Mouse (Mus musculus) hindbrain, embryonic 15.5 days (tissue): ENCODE results near the gene Stk35. TPM values are rescaled to one million over a fixed set of nuclear protein-coding genes. Genes with fewer than 3 reads are reported as not detected.
"Not testable (repeated sequence)": the region's sequence is repeated elsewhere in the genome, so short reads cannot be mapped to it uniquely, and the experiment has no call there.

Source experiments
- ATAC-seq: fragments of 200-750 bp; cut with Nextera tagmentation; 2 replicates; pipeline ENCODE4 v1.8.0; 2017; ENCODE audit warnings: low read depth, moderate number of reproducible peaks, moderate TSS enrichment; ENCODE audit not compliant: low FRiP score
- H3K27ac ChIP-seq: fragments of 300-500 bp; sonication (generic); replicated peaks from 2 replicates; pipeline ENCODE4 v1.5.1; 2015; ENCODE audit warnings: mild to moderate bottlenecking, inconsistent platforms
- H3K27me3 ChIP-seq: fragments of 300-500 bp; sonication (generic); 2 replicates; pipeline ENCODE4 v1.6.1; 2015; ENCODE audit warnings: control low read depth, inconsistent platforms
- H3K36me3 ChIP-seq: fragments of 300-500 bp; sonication (generic); 2 replicates; pipeline ENCODE4 v1.6.1; 2015; ENCODE audit warnings: control low read depth, inconsistent platforms
- H3K4me1 ChIP-seq: fragments of 300-500 bp; sonication (generic); replicated peaks from 2 replicates; pipeline ENCODE4 v1.6.1; 2015; ENCODE audit warnings: control low read depth, inconsistent platforms
- H3K4me2 ChIP-seq: fragments of 300-500 bp; sonication (generic); 2 replicates; pipeline ENCODE4 v1.6.1; 2015; ENCODE audit warnings: moderate library complexity, mild to moderate bottlenecking, inconsistent platforms
- H3K4me3 ChIP-seq: fragments of 300-500 bp; sonication (generic); 2 replicates; pipeline ENCODE4 v1.5.1; 2015; ENCODE audit warnings: mild to moderate bottlenecking, inconsistent platforms
- H3K9ac ChIP-seq: fragments of 300-500 bp; sonication (generic); 2 replicates; pipeline ENCODE4 v1.6.1; 2015; ENCODE audit warnings: inconsistent platforms
- H3K9me3 ChIP-seq: fragments of 300-500 bp; sonication (generic); 2 replicates; pipeline ENCODE4 v1.6.1; 2016; ENCODE audit warnings: control low read depth, inconsistent platforms
- WGBS: fragments of 180-500 bp; shearing (Covaris S2); methylation state at CpG from one replicate; pipeline ENCODE4 v1.1.7; 2015; 5-methylcytosine and 5-hydroxymethylcytosine counted together
- polyA plus RNA-seq: library from polyadenylated mRNA; unstranded; fragments of >200 nt; fragmentation: Nextera tagmentation; extraction: Ambion mirVana; gene quantifications from 2 replicates; pipeline ENCODE4 v1.2.1, GENCODE M21; 2015

Gene Stk35
- polyA plus RNA-seq, 1 experiment from 2014 or later, result 7.4 TPM

DNA sequence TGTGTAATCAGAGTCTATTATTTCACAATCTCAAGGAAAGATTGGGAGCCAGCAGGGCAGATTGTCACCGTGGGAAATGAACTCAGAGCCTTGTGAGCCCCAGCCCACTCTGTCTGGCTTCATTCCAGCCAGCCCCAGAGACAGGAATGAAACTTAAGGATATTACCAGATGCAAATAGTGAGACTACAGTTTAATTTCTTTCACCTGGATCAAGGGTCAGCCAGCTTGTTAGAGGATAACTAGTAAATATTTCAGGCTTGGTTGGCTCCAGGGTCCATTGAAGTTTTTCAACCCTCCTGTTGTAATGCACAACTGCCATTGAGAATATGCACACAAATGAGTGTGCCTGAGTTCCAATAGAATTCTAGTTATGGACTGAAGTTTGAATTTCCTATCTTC lies 36.6 kb downstream of the Stk35 start:
- Histone ChIP-seq H3K9me3 (no peaks in the 10 kb centered on the region), H3K36me3 (no peaks in the 10 kb centered on the region), H3K4me1 (no peaks in the 10 kb centered on the region), H3K4me3 (no peak overlapping the region), H3K27ac (no peak overlapping the region), H3K9ac (no peak overlapping the region), H3K4me2 (no peak overlapping the region), H3K27me3 (no peaks in the 10 kb centered on the region)
- 54% methylated on average over 1 of the region's 1 CpGs for WGBS
- no peak for ATAC-seq

DNA sequence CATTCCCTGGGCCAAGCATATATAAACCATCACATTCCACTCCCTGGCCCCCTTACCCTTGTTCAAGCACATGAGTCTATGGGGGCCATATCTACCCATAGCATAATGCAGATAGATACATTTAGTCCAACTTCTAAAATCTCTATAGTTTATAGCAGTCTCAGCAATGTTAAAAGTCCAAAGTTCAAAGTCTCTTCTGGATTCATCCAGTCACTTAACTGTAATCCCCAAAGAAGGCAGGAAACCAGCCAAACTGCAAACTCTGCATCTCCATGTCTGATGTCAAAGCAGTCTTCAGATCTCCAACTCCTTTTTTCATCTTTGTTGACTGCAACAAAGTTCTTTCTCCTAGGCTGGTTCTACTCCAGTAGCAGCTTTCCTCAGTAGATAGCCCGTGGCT lies 38.0 kb downstream of the Stk35 start:
- no peak for ATAC-seq
- no peak overlapping the region for H3K9ac ChIP-seq
- WGBS, result 95% methylated on average over 1 of the region's 1 CpGs

DNA sequence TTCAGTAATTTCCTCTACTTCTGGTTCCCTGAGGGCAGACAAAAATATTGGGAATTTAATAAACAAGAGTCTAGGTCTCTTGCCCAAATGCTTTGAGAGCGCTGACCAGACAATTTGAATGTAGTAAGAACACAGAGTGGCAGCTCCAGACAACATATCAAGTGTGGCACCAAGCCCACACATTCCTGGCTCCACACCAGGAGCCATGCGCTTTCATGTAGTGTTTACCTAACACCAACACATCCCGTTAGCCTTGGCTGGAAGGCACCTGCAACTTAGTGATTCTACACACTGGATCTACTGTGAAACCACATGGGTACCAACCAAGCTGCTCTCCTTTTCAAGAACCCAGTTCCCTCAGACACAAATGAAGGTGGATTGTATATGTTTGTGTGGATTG lies 45.5 kb downstream of the Stk35 start:
- 81% methylated on average over 3 of the region's 3 CpGs for WGBS
- Histone ChIP-seq H3K9me3 (no peaks in the 10 kb centered on the region), H3K9ac (no peak overlapping the region), H3K36me3 (no peaks in the 10 kb centered on the region), H3K4me1 (no peaks in the 10 kb centered on the region), H3K4me2 (no peak overlapping the region), H3K4me3 (no peak overlapping the region), H3K27me3 (no peaks in the 10 kb centered on the region), H3K27ac (no peak overlapping the region)
- no peak for ATAC-seq

More for the DNA sequence above, 38.0 kb downstream of the Stk35 start:
- H3K36me3 ChIP-seq, result no peaks in the 10 kb centered on the region
- no peak overlapping the region for H3K27ac ChIP-seq
- H3K9me3 ChIP-seq, result no peaks in the 10 kb centered on the region
- no peak overlapping the region for H3K4me2 ChIP-seq
- H3K4me1 ChIP-seq, result no peaks in the 10 kb centered on the region
- H3K27me3 ChIP-seq, result no peaks in the 10 kb centered on the region
- H3K4me3 ChIP-seq, result no peak overlapping the region

DNA sequence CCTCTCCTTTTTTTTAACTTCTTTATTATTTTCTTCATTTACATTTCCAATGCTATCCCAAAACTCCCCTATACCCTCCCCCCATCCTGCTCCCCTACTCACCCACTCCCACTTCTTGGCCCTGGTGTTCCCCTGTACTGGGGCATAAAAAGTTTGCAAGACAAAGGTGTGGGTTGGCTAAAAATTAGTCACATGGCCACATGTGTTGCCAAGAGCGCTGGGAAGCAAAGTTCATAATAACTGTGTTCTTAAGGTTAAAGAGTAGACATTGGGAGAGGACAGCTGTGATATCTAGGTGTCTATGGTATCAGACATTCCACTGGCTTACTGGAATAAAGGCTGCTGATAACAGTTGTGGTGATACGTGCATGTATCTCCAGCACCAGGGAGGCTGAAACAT lies 46.2 kb downstream of the Stk35 start:
- H3K9me3 ChIP-seq, result no peaks in the 10 kb centered on the region
- H3K27ac ChIP-seq, result no peak overlapping the region
- H3K9ac ChIP-seq, result no peak overlapping the region
- H3K27me3 ChIP-seq, result no peaks in the 10 kb centered on the region
- no peak for ATAC-seq
- 98% methylated on average over 2 of the region's 2 CpGs for WGBS
- no peaks in the 10 kb centered on the region for H3K36me3 ChIP-seq
- H3K4me3 ChIP-seq, result no peak overlapping the region
- H3K4me2 ChIP-seq, result no peak overlapping the region
- H3K4me1 ChIP-seq, result no peaks in the 10 kb centered on the region

DNA sequence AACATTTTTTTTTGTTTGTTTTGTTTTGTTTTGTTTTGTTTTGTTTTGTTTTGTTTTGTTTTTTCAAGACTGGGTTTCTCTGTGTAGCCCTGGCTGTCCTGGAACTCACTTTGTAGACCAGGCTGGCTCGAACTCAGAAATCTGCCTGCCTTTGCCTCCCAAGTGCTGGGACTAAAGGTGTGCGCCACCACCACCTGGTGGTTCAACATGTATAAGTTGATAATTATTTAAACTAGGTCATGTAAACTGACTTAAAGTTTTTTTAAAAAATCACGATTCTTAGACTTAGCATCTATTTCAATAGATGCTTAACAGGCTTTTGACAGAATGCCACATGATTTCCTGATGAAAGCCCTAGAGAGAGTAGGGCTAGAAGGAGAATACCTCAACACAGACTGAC lies 48.8 kb downstream of the Stk35 start:
- H3K4me3 ChIP-seq, H3K4me1 ChIP-seq, ATAC-seq, H3K36me3 ChIP-seq, H3K27ac ChIP-seq, H3K9ac ChIP-seq, H3K27me3 ChIP-seq, H3K9me3 ChIP-seq, H3K4me2 ChIP-seq: not testable (repeated sequence)
- 94% methylated on average over 3 of the region's 3 CpGs for WGBS

DNA sequence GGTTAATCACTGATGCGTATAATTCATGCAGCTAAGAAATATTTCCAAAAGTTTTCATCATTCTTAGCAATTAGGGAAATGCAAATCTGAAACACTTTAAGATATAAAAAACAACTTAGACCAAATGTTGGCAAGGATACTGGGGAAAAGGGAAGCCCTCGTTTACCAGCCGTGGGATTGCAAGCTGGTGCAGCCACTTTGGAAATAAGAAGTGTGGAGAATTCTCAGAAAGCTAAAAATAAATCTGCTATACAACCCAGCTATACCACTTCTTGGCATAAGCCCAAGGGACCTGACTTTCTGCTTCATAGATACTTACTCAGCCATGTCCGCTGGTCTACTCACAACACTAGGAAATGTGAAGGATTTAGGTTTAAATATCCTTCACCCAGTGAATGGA lies 51.2 kb downstream of the Stk35 start:
- no peaks in the 10 kb centered on the region for H3K4me1 ChIP-seq
- H3K36me3 ChIP-seq, result no peaks in the 10 kb centered on the region
- 85% methylated on average over 4 of the region's 4 CpGs for WGBS
- no peaks in the 10 kb centered on the region for H3K27me3 ChIP-seq
- H3K4me3 ChIP-seq, result no peak overlapping the region
- no peak overlapping the region for H3K4me2 ChIP-seq
- H3K9me3 ChIP-seq, result no peaks in the 10 kb centered on the region
- no peak overlapping the region for H3K9ac ChIP-seq
- ATAC-seq, result no peak
- H3K27ac ChIP-seq, result no peak overlapping the region

DNA sequence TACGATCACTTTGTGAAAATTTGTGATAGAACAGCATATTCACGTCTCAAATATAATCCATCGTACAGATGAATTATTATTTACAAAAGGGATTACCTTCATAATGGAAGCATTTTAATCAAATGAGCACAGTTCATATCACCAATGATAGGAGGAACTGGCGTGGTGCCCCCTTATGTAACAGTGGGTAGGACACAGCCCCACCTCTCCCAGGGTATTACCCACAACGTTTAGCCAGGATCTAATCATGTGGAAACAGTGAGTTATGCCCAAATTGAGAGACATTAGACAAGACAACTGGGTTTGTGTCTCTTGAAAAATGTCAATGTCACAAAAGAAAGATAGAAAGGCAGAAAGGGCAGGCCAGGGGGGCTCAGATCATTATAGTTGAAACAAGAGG lies 62.9 kb downstream of the Stk35 start:
- Histone ChIP-seq H3K27me3 (no peaks in the 10 kb centered on the region), H3K9me3 (no peaks in the 10 kb centered on the region), H3K36me3 (no peaks in the 10 kb centered on the region), H3K4me3 (no peak overlapping the region), H3K9ac (no peak overlapping the region), H3K4me1 (no peaks in the 10 kb centered on the region), H3K4me2 (no peak overlapping the region), H3K27ac (no peak overlapping the region)
- WGBS, result 77% methylated on average over 5 of the region's 5 CpGs
- no peak for ATAC-seq

DNA sequence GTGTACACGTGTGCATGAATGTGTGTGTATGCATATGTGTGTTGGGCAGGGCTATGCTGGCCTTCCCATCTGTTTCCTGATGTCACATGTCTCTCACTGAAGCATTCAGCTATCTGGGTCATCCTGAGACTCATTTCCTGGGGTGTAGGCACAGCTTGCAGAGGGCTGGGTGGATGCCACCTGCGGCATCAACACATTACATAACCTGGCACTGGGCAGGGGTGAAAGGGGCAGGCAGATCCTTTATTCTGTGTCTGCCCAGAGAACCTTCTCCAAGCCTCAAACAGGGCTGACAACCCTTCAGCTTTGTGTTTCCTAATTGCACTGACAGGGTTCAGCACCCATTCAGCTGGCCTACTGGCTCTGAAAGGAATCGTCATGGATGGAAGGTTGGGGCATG lies 64.6 kb downstream of the Stk35 start:
- no peaks in the 10 kb centered on the region for H3K9me3 ChIP-seq
- no peaks in the 10 kb centered on the region for H3K4me1 ChIP-seq
- H3K27me3 ChIP-seq, result no peaks in the 10 kb centered on the region
- no peaks in the 10 kb centered on the region for H3K36me3 ChIP-seq
- H3K4me2 ChIP-seq, result no peak overlapping the region
- 69% methylated on average over 3 of the region's 3 CpGs for WGBS
- no peak overlapping the region for H3K9ac ChIP-seq
- no peak overlapping the region for H3K27ac ChIP-seq
- no peak for ATAC-seq
- no peak overlapping the region for H3K4me3 ChIP-seq

DNA sequence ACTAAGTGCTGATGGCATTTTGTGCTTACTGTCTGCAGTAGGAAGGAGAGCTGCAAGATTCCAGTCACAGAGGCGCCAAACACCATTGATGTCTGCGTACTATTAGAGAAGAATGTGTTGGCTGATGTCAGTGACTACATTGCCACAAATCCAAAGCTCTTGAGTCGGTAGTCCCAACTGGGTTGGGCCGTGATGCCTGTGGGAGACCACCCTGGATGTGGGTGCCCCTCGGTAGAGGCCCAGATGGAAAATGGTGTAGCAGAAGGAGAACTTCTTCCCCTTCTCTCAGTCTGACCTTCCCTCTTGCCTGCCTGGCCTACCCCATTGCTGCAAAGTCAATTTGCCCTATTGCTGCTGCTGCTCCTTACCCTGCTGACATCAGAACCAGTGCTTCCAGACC lies 68.8 kb downstream of the Stk35 start:
- WGBS, result 94% methylated on average over 5 of the region's 5 CpGs
- H3K27me3 ChIP-seq, result no peaks in the 10 kb centered on the region
- H3K9me3 ChIP-seq, result no peaks in the 10 kb centered on the region
- ATAC-seq, result no peak
- no peak overlapping the region for H3K9ac ChIP-seq
- no peak overlapping the region for H3K4me2 ChIP-seq
- 0 out of 2 replicates have a peak, but pooled peaks cover 5% of the 10 kb centered on the region for H3K4me1 ChIP-seq
- no peaks in the 10 kb centered on the region for H3K36me3 ChIP-seq
- no peak overlapping the region for H3K4me3 ChIP-seq
- H3K27ac ChIP-seq, result no peak overlapping the region

DNA sequence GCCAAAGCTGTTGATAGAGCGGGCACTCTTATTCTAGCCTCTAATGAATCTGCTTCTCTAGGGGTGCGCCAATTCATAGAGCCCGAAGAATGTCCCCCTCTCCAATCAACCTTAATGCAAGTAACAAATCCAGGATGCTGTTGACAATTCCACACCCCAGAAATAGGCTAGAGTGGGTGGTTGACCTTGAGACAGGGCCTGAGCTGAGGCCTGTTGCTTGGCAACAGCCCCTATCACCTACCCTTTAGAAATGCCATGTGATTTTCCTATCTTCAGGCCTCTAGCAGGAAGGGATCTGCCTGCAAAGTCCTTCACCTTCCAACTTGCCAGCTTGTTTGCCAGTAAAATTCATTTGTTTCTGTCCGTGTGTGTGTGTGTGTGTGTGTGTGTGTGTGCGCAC lies 70.9 kb downstream of the Stk35 start:
- Histone ChIP-seq H3K4me2 (no peak overlapping the region), H3K36me3 (no peaks in the 10 kb centered on the region), H3K9ac (no peak overlapping the region), H3K9me3 (no peaks in the 10 kb centered on the region), H3K4me1 (0 out of 2 replicates have a peak, but pooled peaks cover 5% of the 10 kb centered on the region), H3K27me3 (no peaks in the 10 kb centered on the region), H3K4me3 (no peak overlapping the region), H3K27ac (no peak overlapping the region)
- 94% methylated on average over 5 of the region's 5 CpGs for WGBS
- ATAC-seq, result no peak

DNA sequence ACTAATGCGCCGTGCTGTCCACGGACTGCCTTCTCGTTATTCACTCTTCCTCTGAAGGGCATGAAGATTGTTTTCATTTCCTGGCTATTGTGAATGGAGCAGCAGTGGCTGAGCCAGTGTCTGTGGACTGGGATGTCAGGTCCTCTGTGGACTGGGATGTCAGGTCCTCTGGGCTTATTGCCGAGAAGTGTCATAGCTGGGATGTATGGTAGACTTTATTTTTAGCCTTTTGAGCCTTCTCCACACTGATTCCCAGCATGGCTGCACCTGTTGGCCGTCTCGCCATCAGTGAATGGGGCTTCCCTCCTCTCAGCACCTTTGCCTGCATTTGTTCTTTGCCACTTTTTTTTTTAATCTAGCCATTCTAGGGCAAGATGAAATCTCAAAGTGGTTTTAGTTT lies 71.8 kb downstream of the Stk35 start:
- Histone ChIP-seq H3K27ac (no peak overlapping the region), H3K4me1 (0 out of 2 replicates have a peak, but pooled peaks cover 5% of the 10 kb centered on the region), H3K27me3 (no peaks in the 10 kb centered on the region), H3K9ac (no peak overlapping the region), H3K9me3 (no peaks in the 10 kb centered on the region), H3K36me3 (no peaks in the 10 kb centered on the region), H3K4me3 (no peak overlapping the region), H3K4me2 (no peak overlapping the region)
- no peak for ATAC-seq
- 76% methylated on average over 7 of the region's 7 CpGs for WGBS

DNA sequence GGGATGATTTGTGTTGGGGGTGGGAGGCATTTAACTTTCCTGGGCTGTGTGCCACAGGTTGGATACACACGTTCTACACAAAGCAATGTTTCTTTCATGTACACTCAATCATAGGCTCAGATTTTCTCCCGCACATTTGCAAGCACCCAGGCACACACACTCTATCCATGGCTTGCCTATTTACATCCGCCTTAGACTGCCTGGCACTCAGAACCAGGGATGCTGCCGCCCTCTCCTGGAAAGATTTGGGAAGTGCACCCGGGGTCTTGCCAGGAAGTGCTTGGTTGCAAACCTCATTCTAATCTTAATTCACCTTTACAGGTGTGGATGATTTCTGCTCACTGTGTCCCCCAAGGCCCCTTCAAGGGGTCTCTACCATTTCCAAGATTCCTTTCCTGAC lies 73.2 kb downstream of the Stk35 start:
- WGBS, result 7% methylated on average over 5 of the region's 5 CpGs
- Histone ChIP-seq H3K27ac (no peak overlapping the region), H3K4me3 (no peak overlapping the region), H3K4me1 (0 out of 2 replicates have a peak, but pooled peaks cover 5% of the 10 kb centered on the region), H3K4me2 (no peak overlapping the region), H3K36me3 (no peaks in the 10 kb centered on the region), H3K27me3 (no peaks in the 10 kb centered on the region), H3K9me3 (no peaks in the 10 kb centered on the region), H3K9ac (no peak overlapping the region)
- ATAC-seq, result peak; percentile 90

DNA sequence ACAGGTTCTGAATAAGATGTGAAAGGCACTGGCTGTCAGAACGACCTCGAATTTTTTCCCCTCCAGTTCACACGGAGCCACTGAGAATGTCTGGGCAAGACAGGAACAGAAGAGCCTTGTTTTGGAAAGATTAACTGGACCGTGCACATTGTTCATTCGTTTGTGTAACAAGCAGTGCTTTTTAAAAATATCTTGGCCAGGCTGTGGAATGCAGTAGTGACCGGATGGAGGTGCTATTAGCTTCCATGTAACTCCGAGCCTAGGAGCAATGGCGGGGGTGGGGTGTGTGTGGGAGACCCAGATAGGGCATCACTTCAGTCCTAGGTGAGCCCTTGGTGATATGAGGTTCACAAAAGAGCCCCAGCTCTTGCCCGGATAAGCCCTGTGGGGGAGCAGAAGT lies 73.8 kb downstream of the Stk35 start:
- H3K4me3 ChIP-seq, result no peak overlapping the region
- no peak overlapping the region for H3K4me2 ChIP-seq
- no peaks in the 10 kb centered on the region for H3K9me3 ChIP-seq
- H3K4me1 ChIP-seq, result 0 out of 2 replicates have a peak, but pooled peaks cover 5% of the 10 kb centered on the region
- no peak overlapping the region for H3K9ac ChIP-seq
- ATAC-seq, result no peak
- no peaks in the 10 kb centered on the region for H3K27me3 ChIP-seq
- no peak overlapping the region for H3K27ac ChIP-seq
- H3K36me3 ChIP-seq, result no peaks in the 10 kb centered on the region
- 57% methylated on average over 9 of the region's 9 CpGs for WGBS
